Mouse (Mus musculus): ENCODE measurements at regions not wholly inside any gene's neighbourhood (a gene's known extent, or its start where the extent isn't known, plus 50 kb on each side); places are given as distances from the start of the nearest gene placed in this dataset.

- no peak for ATAC-seq (ENCODE audit: low FRiP score, low read depth)
- Histone ChIP-seq H3K27ac (no peak overlapping the region), H3K9me3 (no peaks in the 10 kb centered on the region), H3K36me3 (no peaks in the 10 kb centered on the region), H3K4me3 (no peak overlapping the region), H3K4me2 (replicated peaks) (no peak overlapping the region), H3K27me3 (no peaks in the 10 kb centered on the region), H3K4me1 (no peaks in the 10 kb centered on the region), H3K9ac (no peak overlapping the region)
- WGBS = 83% methylated on average over 2 of the region's 2 CpGs
These were observed 259.7 kb upstream of the Dmac1 start for GRCm38 (mm10) chr4:75537787-75538186.

GRCm38 (mm10) chr4:75535067-75535466 is 257.0 kb upstream of the Dmac1 start:
- Histone ChIP-seq H3K27me3 (no peaks in the 10 kb centered on the region), H3K27ac (no peak overlapping the region), H3K9ac (no peak overlapping the region), H3K4me3 (no peak overlapping the region), H3K4me2 (replicated peaks) (no peak overlapping the region), H3K4me1 (no peaks in the 10 kb centered on the region), H3K9me3 (no peaks in the 10 kb centered on the region), H3K36me3 (no peaks in the 10 kb centered on the region)
- 94% methylated on average over 7 of the region's 7 CpGs for WGBS
- no peak for ATAC-seq (ENCODE audit: low FRiP score, low read depth)

GRCm38 (mm10) chr4:75529607-75530006 is 251.5 kb upstream of the Dmac1 start:
- no peak overlapping the region for H3K4me2 ChIP-seq (replicated peaks)
- no peaks in the 10 kb centered on the region for H3K4me1 ChIP-seq
- no peak for ATAC-seq (ENCODE audit: low FRiP score, low read depth)
- H3K9me3 ChIP-seq = no peaks in the 10 kb centered on the region
- no peak overlapping the region for H3K9ac ChIP-seq
- no peak overlapping the region for H3K4me3 ChIP-seq
- no peaks in the 10 kb centered on the region for H3K27me3 ChIP-seq
- 80% methylated on average over 2 of the region's 2 CpGs for WGBS
- H3K36me3 ChIP-seq = no peaks in the 10 kb centered on the region
- no peak overlapping the region for H3K27ac ChIP-seq

GRCm38 (mm10) chr4:75517459-75518158 is 239.5 kb upstream of the Dmac1 start:
- no peaks in the 10 kb centered on the region for H3K36me3 ChIP-seq
- ATAC-seq (ENCODE audit: low FRiP score, low read depth) = peak; percentile 54
- H3K4me1 ChIP-seq = no peaks in the 10 kb centered on the region
- WGBS = 66% methylated on average over 3 of the region's 3 CpGs
- no peaks in the 10 kb centered on the region for H3K27me3 ChIP-seq
- H3K4me3 ChIP-seq = no peak overlapping the region
- H3K9me3 ChIP-seq = no peaks in the 10 kb centered on the region
- no peak overlapping the region for H3K9ac ChIP-seq
- no peak overlapping the region for H3K27ac ChIP-seq
- H3K4me2 ChIP-seq (replicated peaks) = no peak overlapping the region

Measured in limb, embryonic 13.5 days (tissue).